Mouse (Mus musculus) midbrain, embryonic 16.5 days (tissue): ENCODE results near the gene Tiam1. TPM values are rescaled to one million over a fixed set of nuclear protein-coding genes. Genes with fewer than 3 reads are reported as not detected.
A peak's percentile ranks its signal among the peaks of the same experiment; 100 is the strongest.

Source experiments
- ATAC-seq: fragments of 200-750 bp; cut with Nextera tagmentation; 2 replicates; pipeline ENCODE4 v1.8.0; 2017; ENCODE audit warnings: moderate TSS enrichment
- H3K27ac ChIP-seq: fragments of 300-500 bp; sonication (generic); 2 replicates; pipeline ENCODE4 v1.5.1; 2014; ENCODE audit warnings: mild to moderate bottlenecking, low read length, mixed read lengths
- H3K27me3 ChIP-seq: fragments of 300-500 bp; sonication (generic); 2 replicates; pipeline ENCODE4 v1.6.1; 2014; ENCODE audit warnings: low read depth, low read length, mixed read lengths; ENCODE audit not compliant: control insufficient read depth, insufficient read depth
- H3K36me3 ChIP-seq: fragments of 300-500 bp; sonication (generic); 2 replicates; pipeline ENCODE4 v1.6.1; 2014; ENCODE audit warnings: mild to moderate bottlenecking, low read length, moderate library complexity, mixed read lengths; ENCODE audit not compliant: control insufficient read depth, insufficient read depth
- H3K4me1 ChIP-seq: fragments of 300-500 bp; sonication (generic); 2 replicates; pipeline ENCODE4 v1.6.1; 2014; ENCODE audit warnings: mild to moderate bottlenecking, low read length, mixed read lengths; ENCODE audit not compliant: control insufficient read depth, insufficient read depth
- H3K4me2 ChIP-seq: fragments of 300-500 bp; sonication (generic); 2 replicates; pipeline ENCODE4 v1.6.1; 2014; ENCODE audit warnings: mild to moderate bottlenecking, low read length, mixed read lengths
- H3K4me3 ChIP-seq: fragments of 300-500 bp; sonication (generic); 2 replicates; pipeline ENCODE4 v1.5.1; 2014; ENCODE audit warnings: low read depth, mild to moderate bottlenecking, low read length, moderate library complexity, mixed read lengths
- H3K9ac ChIP-seq: fragments of 300-500 bp; sonication (generic); 2 replicates; pipeline ENCODE4 v1.6.1; 2014; ENCODE audit warnings: low read depth, low read length, mixed read lengths
- H3K9me3 ChIP-seq: fragments of 300-500 bp; sonication (generic); replicated peaks from 2 replicates; pipeline ENCODE4 v1.6.1; 2014; ENCODE audit warnings: mild to moderate bottlenecking, low read length, mixed read lengths; ENCODE audit not compliant: control insufficient read depth, poor library complexity, severe bottlenecking
- WGBS: fragments of 180-500 bp; shearing (Covaris S2); extraction: QIAGEN DNeasy Blood & Tissue Kit; methylation state at CpG from one replicate; pipeline ENCODE4 v1.1.7; 2014; 5-methylcytosine and 5-hydroxymethylcytosine counted together
- polyA plus RNA-seq: library from polyadenylated mRNA; unstranded; fragments of >200 nt; fragmentation: Nextera tagmentation; extraction: Ambion mirVana; gene quantifications from 2 replicates; pipeline ENCODE4 v1.2.1, GENCODE M21; 2015

Tiam1 gene
- polyA plus RNA-seq, 1 experiment from 2014 or later: 23.5 TPM

DNA sequence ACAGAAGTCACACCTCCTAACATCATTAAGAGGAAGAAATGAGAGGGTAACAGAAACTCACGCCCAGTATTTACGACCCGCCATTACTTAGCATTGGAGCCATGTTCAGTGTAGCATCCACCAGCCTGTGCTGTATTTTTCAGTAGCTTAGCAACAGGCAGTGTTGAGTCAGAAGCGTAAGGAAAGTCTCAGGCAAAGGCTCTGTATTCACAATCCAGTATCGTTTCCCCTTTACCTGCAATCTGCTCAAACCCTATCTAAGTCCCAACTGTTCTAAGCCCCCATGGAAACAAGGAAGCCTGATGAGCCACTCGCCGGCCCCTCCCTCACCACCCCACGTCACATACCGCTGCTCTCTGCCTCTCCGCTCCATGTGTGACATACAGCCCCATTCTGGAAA, 100.7 kb downstream of the Tiam1 start:
- 93% methylated on average over 10 of the region's 10 CpGs for WGBS
- H3K36me3 ChIP-seq: no peaks in the 10 kb centered on the region
- ATAC-seq: no peak
- peaks cover 30% of the 10 kb centered on the region for H3K4me1 ChIP-seq
- H3K9me3 ChIP-seq: no peaks in the 10 kb centered on the region
- H3K27me3 ChIP-seq: no peaks in the 10 kb centered on the region
- no peak overlapping the region for H3K9ac ChIP-seq
- H3K4me2 ChIP-seq: no peak overlapping the region
- H3K27ac ChIP-seq: no peak overlapping the region
- no peak overlapping the region for H3K4me3 ChIP-seq

DNA sequence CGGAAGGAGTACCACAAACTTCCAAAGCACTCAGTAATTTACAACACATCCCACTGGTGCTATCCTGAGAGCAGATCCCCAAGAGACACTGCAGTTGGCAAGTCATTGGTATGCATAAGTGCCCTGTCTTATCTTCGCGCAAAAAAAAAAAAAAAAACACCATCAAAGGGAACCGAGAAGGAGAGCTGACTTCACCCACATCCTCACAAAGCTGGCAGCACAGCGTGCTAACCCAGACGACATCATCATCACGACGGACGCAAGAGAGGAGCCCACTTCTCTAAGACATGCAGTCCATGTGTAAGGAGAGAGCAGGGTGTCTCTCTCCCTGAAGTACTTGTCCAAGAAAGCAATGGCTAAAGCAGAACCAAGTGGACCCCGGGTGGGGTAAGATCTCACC, 101.2 kb downstream of the Tiam1 start:
- H3K9me3 ChIP-seq: no peaks in the 10 kb centered on the region
- peaks cover 30% of the 10 kb centered on the region for H3K4me1 ChIP-seq
- H3K27ac ChIP-seq: no peak overlapping the region
- no peak for ATAC-seq
- WGBS: 81% methylated on average over 10 of the region's 10 CpGs
- no peak overlapping the region for H3K4me3 ChIP-seq
- no peak overlapping the region for H3K9ac ChIP-seq
- H3K27me3 ChIP-seq: no peaks in the 10 kb centered on the region
- H3K36me3 ChIP-seq: no peaks in the 10 kb centered on the region
- H3K4me2 ChIP-seq: no peak overlapping the region

DNA sequence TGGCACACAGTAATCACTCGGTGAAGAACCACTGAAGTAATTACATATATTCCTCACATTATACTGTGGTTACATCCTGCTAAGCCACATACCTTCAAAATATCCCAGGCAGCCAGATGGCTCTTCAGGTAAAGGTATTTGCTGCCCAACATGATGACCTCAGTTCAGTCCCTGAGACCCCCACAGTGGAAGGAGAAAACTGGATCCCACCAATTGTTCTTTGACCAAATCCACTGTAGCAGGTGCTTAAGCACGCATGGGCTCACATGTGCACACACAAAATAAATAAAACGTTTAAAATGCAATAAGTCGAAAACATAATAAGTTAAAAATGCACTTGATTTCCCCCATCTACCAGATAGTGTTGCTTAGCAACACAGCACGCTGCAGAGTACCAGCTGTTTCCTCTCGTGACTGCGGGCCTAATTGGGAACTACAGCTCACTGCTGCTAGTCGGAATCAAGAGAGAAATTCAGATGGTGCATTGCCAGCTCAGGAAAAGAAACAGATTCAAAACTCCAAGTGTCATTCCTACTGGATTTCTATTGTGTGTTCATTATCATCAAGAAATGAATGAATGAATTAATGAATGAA, 102.7 kb downstream of the Tiam1 start:
- Histone ChIP-seq H3K4me3 (no peak overlapping the region), H3K4me1 (peaks cover 30% of the 10 kb centered on the region), H3K27me3 (no peaks in the 10 kb centered on the region), H3K9me3 (no peaks in the 10 kb centered on the region), H3K4me2 (no peak overlapping the region), H3K9ac (no peak overlapping the region), H3K27ac (peak overlapping the region; percentile 54), H3K36me3 (no peaks in the 10 kb centered on the region)
- ATAC-seq: peak; percentile 82
- 45% methylated on average over 8 of the region's 8 CpGs for WGBS

DNA sequence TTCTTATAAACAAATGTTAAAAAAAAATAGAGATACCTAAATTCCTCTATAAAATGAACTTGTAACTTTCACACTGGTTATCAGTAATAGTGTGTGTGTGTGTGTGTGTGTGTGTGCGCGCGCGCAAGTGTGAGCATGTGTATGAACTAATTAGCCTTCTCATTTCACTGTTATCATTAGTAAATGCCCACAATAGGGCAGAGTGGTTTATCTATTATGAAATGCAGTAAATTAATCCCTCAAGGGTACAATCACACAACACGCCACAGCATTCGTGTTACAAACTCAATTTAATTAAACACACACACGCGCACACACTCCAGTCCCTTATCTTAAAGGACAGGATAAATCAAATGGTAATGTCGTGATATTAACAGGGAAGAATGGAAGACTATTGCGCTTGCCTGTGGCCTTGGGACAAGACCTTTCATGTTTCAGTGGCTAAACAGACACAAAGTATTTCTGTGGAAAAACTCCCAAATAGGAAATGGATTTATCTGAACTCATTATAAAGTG, 107.9 kb downstream of the Tiam1 start:
- H3K4me2 ChIP-seq: no peak overlapping the region
- H3K27ac ChIP-seq: no peak overlapping the region
- no peak for ATAC-seq
- no peak overlapping the region for H3K4me3 ChIP-seq
- H3K9ac ChIP-seq: no peak overlapping the region
- no peaks in the 10 kb centered on the region for H3K27me3 ChIP-seq
- no peaks in the 10 kb centered on the region for H3K9me3 ChIP-seq
- H3K36me3 ChIP-seq: no peaks in the 10 kb centered on the region
- WGBS: 70% methylated on average over 10 of the region's 10 CpGs
- peaks cover 16% of the 10 kb centered on the region for H3K4me1 ChIP-seq

DNA sequence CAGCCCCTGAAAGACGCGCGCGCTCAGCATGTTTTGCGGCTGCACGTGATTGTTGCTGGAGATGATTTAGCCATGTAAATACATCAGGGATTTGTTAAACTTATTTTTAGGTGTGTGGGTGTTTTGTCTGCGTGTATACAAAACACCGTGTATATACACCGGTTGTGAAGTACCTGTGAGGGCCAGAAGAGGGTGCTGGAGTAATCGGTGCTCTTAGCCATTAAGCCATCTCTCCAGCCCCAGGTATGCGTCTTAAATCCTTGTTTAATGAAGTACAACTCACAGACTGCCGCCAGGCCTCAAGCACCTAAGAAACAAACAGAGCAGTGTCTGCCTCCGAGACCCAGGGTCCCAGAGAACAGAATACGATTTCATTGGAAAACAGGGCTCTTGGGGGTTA, 113.2 kb downstream of the Tiam1 start:
- H3K4me2 ChIP-seq: no peak overlapping the region
- H3K4me1 ChIP-seq: 0 out of 2 replicates have a peak, but pooled peaks cover 3% of the 10 kb centered on the region
- 83% methylated on average over 14 of the region's 14 CpGs for WGBS
- H3K9ac ChIP-seq: no peak overlapping the region
- no peak for ATAC-seq
- no peak overlapping the region for H3K27ac ChIP-seq
- H3K36me3 ChIP-seq: no peaks in the 10 kb centered on the region
- H3K9me3 ChIP-seq: no peaks in the 10 kb centered on the region
- no peak overlapping the region for H3K4me3 ChIP-seq
- H3K27me3 ChIP-seq: no peaks in the 10 kb centered on the region

DNA sequence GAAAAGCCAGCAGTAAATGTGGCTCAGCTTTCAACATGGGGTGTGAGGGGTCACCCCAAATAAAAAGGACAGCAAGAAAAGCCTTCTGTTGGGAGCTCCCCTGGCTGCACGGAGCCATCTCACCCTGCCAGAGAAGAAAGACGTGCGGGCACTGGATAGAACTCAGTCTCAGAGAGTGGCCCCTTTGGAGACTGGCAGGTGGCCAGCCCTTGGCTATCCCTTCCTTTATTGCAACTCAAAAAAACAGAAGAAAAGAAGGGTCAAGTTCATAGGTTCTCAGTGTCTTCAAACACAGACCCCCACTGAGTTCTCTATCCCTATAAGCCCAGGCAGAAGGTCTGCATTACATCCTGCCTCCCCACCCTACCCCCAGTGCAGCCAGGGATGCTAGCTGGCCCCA, 115.7 kb downstream of the Tiam1 start:
- H3K36me3 ChIP-seq: no peaks in the 10 kb centered on the region
- 40% methylated on average over 3 of the region's 3 CpGs for WGBS
- ATAC-seq: no peak; the same call in 1 of the 2 replicates

DNA sequence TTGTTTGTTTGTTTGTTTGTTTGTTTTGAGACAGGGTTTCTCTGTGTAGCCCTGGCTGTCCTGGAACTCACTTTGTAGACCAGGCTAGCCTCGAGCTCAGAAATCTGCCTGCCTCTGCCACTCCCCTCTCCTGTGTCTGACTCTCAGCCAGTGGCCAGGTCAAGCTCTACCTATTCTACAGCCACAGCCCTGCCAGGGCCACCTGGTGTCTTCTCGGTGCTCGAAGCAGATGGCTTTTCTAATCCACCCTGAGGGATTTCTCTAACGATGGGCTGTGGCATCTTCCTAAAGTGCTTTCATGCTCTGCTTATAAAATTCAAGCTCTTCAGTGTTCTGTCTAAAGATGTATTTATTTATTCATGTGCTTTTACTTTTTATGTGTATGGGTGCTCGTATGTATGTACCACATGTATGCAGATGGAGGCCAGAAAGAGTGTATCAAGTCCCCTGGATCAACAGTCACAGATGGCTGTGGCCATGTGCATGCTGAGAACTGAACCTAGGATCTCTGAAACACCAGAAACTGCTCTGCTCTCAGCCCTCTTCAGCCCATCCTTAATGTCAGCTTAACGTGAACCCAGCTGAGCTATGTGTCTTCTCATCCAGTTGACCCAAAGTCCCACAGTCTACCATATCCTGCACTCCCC, 117.9 kb downstream of the Tiam1 start:
- Histone ChIP-seq H3K36me3 (no peaks in the 10 kb centered on the region), H3K9me3 (no peaks in the 10 kb centered on the region), H3K9ac (no peak overlapping the region), H3K4me3 (no peak overlapping the region), H3K27ac (no peak overlapping the region), H3K4me2 (no peak overlapping the region), H3K27me3 (no peaks in the 10 kb centered on the region), H3K4me1 (no peaks in the 10 kb centered on the region)
- no peak for ATAC-seq
- 78% methylated on average over 6 of the region's 6 CpGs for WGBS

More for the DNA sequence above, 115.7 kb downstream of the Tiam1 start:
- no peak overlapping the region for H3K4me3 ChIP-seq
- no peak overlapping the region for H3K27ac ChIP-seq
- 0 out of 2 replicates have a peak, but pooled peaks cover 3% of the 10 kb centered on the region for H3K4me1 ChIP-seq
- H3K27me3 ChIP-seq: no peaks in the 10 kb centered on the region
- H3K9me3 ChIP-seq: no peaks in the 10 kb centered on the region
- no peak overlapping the region for H3K4me2 ChIP-seq
- no peak overlapping the region for H3K9ac ChIP-seq

DNA sequence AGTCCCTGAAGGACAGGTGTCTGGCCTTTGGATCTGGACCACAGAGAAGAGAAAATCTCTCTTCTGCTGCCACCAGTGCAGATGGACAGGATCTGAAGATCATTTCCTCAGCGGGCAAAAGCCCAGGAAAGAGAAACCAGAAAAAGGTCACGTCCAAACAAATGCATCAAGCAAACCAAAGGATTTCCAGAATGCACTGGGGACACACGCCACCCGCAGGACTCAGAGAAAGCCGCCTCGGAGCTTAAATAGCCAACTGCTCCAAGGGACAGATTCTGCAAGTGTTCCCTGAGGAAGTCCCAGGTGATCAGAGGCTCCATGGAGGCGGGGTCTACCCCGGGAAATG, 119.9 kb downstream of the Tiam1 start:
- Histone ChIP-seq H3K27me3 (no peaks in the 10 kb centered on the region), H3K4me2 (no peak overlapping the region), H3K9me3 (no peaks in the 10 kb centered on the region), H3K27ac (no peak overlapping the region), H3K4me1 (no peaks in the 10 kb centered on the region), H3K9ac (no peak overlapping the region), H3K36me3 (no peaks in the 10 kb centered on the region), H3K4me3 (no peak overlapping the region)
- WGBS: 92% methylated on average over 8 of the region's 8 CpGs
- no peak for ATAC-seq

DNA sequence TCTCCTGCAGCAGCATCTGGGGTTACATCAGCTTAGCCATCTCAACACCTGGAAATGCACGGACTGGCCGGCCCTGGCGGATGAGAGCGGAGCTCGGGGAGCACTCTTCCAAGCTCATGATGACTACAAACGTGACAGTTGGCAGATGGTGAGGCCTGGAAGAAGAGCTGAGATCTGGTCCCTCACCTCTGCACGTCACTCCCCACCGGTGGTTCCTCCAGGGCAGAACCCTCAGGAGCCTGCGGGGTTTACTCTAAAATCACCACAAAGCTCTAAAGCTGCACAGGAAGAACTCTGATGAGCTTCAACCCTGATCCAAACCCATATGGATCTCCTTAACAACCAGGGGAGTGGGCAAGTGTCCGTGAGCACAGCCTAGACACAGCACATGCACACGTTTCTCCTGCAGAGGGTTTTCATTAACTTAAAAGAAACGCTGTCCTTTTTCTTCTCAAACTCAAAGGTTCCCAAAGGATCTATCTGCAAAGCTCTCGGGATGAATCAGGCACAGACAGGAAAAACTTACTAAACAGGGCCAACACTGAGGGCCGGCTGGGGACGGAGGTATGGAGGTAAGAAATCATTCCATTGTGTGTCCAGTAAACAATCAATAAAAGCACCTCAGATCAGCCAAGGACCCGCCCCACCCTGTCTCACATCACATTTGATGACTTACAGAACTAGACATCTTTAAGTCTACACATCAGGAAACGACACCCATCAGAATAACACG, 120.5 kb downstream of the Tiam1 start:
- no peak overlapping the region for H3K9ac ChIP-seq
- H3K4me3 ChIP-seq: no peak overlapping the region
- 79% methylated on average over 18 of the region's 18 CpGs for WGBS
- no peaks in the 10 kb centered on the region; the same call in 1 of the 2 replicates for H3K4me1 ChIP-seq
- no peaks in the 10 kb centered on the region for H3K27me3 ChIP-seq
- H3K27ac ChIP-seq: no peak overlapping the region
- no peak overlapping the region for H3K4me2 ChIP-seq
- H3K9me3 ChIP-seq: no peaks in the 10 kb centered on the region
- ATAC-seq: no peak
- H3K36me3 ChIP-seq: no peaks in the 10 kb centered on the region
